Mouse (Mus musculus) WW6 (cell line): ENCODE data around the gene Cftr.

Source experiments
- DNase-seq: peaks from one replicate; pipeline ENCODE4 v3.0.0-alpha.2; 2013; ENCODE audit warnings: low read depth, low spot score

Cftr gene

DNA sequence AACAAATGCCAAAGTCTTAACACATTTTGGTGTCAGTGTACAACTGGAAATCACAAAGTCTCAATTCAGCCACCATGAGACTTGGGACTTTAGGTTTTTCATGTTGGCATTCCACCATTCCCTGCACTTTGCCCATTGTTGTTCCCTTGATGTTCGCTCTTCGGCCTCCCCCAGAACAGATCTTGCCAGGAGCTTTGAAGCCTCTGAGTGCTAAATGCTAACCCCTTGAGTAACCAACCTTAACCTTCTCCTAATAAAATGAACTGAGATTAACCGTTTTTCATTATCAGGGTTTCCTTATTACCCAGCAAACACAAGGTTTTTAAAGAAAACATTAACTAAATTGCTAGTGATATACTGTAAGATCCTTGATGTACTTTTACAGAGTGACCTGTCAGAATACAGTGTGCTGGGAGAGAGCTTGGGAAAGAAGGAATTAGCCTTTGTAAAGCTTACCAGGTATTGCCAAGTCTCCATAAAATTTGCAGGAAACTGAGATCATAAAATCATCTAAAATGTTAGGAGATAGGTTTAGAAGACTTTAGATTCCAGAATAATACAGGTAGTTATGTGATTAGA is 144.0 kb downstream of the Cftr start:
- DNase-seq, result no peak

GRCm38 (mm10) chr6:18322950-18323349 is 152.5 kb downstream of the Cftr start:
- DNase-seq, result no peak

DNA sequence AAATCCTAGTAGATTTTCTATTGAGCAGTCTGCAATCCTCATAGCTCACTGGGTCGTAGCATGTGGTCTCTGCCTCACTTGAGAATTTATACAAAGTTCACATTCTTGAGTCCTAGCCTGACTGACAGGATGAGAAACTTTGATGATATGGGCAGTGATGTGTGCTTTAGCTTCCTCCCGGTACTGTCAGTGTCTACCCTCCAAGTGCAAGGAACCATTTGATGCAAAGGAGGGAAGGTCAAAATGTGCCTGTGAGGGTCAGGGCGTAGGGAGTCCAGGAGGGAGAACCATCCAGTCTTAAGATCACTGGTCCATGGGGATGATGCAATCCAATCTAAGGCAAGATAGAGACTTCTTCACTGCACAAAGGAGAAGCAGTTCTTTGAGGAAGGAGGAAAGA is 164.9 kb downstream of the Cftr start:
- DNase-seq, result no peak

- no peak for DNase-seq
Observed at GRCm38 (mm10) chr6:18338307-18338706, 167.8 kb downstream of the Cftr start.

DNA sequence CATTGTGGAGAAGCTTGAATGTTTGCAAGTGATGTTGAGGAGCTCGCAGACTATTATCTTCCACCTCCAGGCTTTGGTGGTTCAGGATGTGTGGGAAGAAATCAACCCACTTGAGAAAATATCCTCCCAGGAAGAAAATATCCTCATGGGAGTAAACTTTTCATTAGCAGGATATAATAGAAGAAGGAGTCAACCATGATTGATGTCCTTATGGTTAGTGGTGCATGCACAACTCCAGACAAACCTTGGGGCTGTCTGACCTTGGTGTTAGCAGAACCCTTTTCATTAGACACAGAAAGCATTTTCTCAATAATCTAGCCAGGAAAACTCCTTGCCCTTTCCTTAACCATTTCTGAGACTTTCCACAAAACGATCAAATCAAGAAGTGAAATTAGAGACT is 173.8 kb downstream of the Cftr start:
- no peak for DNase-seq

GRCm38 (mm10) chr6:18349153-18349858 is 178.8 kb downstream of the Cftr start:
- DNase-seq, result no peak

DNA sequence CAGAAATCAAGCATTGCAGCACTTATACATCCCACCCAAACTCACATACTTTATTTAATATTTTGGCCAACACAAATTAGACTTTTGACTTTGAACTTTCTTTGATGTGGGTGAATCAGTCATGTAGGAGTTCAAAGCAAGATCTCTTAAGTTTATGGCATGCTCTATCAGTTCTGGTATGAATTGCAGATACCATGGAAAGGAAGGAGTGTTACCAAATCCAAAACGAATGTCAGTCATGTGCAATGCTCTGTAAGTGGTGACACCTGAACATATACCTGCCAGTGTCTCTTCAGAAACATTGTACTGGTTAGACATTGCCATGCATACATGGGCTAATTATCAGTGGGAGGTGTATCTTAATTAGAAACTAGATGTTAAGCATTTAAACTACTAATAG is 189.7 kb downstream of the Cftr start:
- no peak for DNase-seq

GRCm38 (mm10) chr6:18360955-18361354 is 190.5 kb downstream of the Cftr start:
- DNase-seq, result no peak

DNA sequence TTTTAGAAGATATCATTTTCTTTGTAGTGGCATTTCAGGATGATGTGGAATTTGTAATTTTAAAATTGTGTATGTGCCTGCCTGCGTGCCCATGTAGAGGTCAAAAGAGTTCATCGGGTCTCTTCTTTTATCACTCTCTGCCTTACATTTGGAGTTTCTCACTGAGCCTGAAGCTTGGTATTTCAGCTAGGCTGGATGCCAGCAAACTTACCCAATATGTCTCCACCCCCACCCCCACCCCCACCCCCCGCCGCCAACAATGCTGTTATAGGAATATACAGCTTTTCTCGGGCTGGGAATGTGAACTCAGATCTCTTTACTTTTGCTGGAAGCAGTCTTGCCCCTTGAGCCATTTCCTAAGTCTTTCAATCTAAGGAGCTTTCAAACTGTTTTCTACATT is 191.7 kb downstream of the Cftr start:
- DNase-seq, result no peak

DNA sequence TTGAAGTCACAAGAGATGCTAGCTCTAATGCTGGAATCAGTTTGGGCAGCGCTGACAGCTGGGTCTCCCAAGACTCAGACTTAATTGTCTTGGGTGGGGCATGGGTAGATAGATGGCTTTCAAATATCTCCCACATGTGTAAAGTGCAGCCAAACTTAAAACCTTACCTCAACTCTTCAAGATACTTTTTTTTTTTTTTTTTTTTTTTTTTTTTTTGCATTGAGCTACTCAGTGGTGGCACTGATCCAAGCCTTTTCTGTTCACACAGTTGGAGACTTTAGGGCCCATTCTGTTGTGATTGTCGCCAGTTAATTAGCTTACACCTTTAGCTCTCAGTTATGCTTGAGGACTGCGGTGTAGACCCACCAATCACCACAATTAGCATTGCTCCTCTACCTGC is 198.6 kb downstream of the Cftr start:
- DNase-seq, result no peak

DNA sequence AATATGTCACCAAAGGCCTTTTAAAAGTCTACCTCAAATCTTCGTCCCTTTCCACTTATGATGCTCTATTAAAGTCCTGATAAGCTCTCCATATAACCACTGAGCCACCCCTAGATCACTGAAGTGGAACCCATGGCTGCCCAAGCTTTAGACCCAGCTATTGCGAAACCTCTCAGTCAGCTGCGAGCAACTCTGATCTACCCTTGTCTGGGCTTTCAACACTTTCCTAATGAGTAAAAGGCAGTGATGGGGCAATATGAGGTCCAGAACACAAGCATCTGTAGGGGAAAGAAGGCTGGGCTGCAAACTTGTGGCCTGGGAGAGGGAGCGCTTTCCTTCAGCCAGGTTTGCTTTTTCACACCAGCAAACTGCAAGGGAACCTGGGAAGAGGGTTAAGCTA is 199.2 kb downstream of the Cftr start:
- no peak for DNase-seq
